Mouse (Mus musculus) gastrocnemius, postnatal 36 days (tissue): ENCODE results near the gene Srsf10. TPM values are rescaled to one million over a fixed set of nuclear protein-coding genes. Genes with fewer than 3 reads are reported as not detected.

Experiments used
- DNase-seq, 2 experiments: peaks; one replicate each; pipeline ENCODE4 v3.0.0; 2022
- intact Hi-C: fragments of 180-260 bp; cut with DNase I; formaldehyde crosslinking; loops from one replicate; pipeline ENCODE4 v1.15.1; 2025
- long read RNA-seq, 2 experiments: library from polyadenylated mRNA; stranded (forward); transcript quantifications; one replicate each; pipeline ENCODE4 v2.0.0; 2021
- total RNA-seq, 2 experiments: library from RNA; stranded (reverse); gene quantifications; 2 replicates each; pipeline ENCODE4 v1.2.3; 2021

Srsf10 gene
- 10 to 100 TPM; 23.7 to 23.9 TPM for total RNA-seq
- long read RNA-seq, experiment 1, transcript Srsf10-205 (6 exons, 3,754 nt), result major isoform, 7 of 26 reads
- long read RNA-seq, experiment 1, transcript Srsf10-204 (6 exons, 3,058 nt), result minor isoform, 5 of 26 reads
- long read RNA-seq, experiment 1, partial matches to known transcripts, result 1 of 26 reads
- long read RNA-seq, experiment 1, other reads (novel, unspliced or antisense), result 8 of 26 reads
- long read RNA-seq, experiment 2, transcript Srsf10-204 (6 exons, 3,058 nt), result major isoform, 5 of 21 reads
- long read RNA-seq, experiment 2, partial matches to known transcripts, result 2 of 21 reads
- long read RNA-seq, experiment 2, other reads (novel, unspliced or antisense), result 6 of 21 reads

DNA sequence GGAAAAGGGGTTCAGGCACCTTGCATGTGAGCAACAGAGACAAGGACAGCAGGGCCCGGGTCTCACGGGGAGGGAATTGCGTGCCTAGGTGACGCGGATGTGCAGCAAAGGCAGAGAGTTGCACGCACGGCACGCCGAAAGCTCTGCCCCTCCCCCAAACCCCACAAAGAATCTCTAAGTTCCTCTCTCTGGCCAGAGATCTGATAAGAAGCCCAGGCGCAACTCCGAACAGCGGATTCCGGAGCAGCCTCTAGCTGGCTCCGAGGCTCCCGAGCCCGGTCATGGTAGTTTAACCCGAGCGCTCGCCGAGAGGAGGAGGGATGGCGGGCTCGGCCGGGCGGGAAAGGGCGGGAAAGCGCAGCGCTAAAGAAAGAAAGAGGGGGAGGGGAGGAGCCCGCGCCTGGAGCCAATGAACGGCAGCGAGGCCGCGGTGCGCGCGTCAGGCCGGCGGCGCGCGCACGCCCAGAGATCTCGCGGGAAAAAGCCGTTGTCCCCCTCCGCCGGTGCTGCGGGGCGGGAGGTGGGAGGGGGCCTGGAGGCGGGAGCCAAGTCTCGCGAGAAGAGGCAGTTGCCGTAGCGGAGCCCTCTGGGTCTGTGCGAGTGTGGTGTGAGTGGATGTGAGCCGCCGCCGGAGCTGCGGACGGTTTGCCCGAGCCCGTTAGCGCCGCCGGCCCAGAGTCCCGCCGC is at the start of gene Srsf10:
Srsf10 (plus strand) TSS at position 212 of the 687 bp plus-strand sequence.
- intact Hi-C loops, result loop anchor here (2.0 kb wide), 1 partner anchor 17 kb away; the partner anchor contains the start of gene Pnrc2
- peak; percentile 88 to 94 for DNase-seq

DNA sequence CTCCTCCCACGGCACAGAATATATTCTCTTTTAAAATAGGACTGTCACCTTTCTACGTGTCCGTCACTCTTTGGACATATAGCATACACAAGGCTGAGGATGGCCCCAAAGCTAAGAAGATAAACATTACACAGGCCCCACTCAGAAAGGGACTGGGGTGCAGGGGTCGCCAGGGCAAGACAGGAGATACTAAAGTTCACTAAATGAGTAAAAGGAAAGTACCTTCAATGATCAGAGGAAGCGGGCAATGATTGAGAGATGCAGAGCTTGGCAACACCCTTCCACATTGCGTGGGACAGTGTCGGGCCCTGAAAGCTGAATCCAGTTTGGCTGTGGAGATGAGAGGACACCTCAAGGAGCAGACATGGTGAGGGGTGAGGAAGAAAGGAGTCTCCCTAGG is 40.7 kb upstream of the Srsf10 start:
- DNase-seq, result no peak
- intact Hi-C loops, result no loop called here

DNA sequence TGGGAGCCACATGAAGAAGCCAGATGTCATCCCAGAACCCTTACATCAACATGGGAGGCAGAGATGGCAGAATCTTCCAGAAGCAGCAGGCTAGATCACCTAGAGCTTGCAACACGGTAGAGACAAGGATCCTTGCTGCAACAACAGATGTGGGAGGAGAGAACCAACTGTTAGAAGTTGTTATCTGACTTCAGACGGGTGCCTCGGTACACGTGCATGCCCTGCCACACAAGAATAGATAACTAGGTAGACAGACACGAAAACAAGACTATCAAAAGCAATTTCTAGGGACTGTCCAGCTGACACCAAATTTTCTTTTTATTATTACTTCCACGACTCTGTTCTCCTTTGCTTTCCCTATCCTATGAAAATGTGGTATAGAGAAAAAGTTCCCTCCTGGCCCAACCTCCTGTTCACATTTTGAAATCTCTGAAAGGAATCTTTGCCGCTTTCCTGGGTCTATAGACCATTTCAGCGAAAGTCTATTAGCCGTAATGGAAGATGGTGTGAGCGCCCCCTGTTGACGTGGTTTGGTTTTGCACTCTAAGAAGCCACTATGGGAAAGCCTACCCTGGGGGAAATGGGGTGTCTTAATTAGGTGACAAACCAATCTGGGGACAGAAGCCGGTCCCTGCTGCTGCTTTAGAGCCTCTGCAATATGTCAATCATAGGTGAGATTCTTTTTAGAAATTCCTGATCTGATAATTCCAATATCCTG is 38.5 kb upstream of the Srsf10 start:
- no peak for DNase-seq
- intact Hi-C loops, result no loop called here

DNA sequence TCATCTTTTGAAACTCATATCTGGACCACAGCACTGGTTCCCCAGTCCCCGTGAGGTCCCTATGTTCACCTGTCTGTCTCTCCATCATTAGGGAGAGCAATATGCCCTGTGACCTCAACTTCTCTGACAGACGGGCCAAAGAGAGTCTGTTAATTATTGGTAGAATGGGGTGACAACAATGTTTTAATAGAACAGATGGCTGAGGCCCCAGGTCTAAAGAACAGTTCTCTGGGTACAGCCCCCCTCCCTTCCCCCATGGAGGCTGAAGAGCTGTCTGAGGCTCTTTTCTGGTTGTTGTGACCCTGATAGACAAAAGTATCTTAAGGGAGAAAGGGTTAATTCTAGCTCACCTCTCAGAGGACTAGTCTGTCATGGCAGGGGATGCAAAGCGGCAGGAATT is 37.2 kb upstream of the Srsf10 start:
- no peak for DNase-seq
- intact Hi-C loops, result no loop called here

DNA sequence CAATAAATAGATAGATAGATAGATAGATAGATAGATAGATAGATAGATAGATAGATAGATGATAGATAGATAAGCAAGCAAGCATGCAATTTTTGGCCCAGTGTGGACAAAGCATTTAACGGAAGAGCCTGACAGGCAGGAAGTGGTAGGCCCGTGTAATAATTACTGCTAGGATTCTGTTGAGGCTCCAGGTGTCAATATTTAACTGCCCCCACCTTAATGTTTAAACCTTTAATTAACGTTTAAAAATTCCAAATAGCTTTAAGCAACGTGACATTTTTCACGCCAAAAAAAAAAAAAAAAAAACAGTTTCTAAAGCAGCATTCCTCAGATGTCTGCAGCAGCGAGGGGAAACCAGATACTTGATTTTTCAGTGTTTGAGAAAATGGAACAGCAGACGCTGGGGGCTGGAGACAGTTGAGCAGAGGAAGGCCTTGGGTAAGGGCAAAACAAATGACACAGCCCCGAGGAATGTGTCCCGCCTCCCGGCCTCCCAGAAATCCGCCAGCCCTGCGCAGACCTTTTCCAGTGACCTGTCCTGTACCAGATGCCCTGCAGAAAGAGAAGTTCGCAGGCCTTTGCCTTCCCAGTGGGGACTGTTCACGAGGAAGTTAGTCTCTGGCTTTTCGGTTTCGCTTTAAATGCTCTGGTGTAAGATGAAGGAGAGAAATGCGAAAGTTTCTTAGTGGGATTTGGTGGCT is 35.6 kb upstream of the Srsf10 start:
- peak; percentile 46 for DNase-seq
- intact Hi-C loops, result no loop called here

DNA sequence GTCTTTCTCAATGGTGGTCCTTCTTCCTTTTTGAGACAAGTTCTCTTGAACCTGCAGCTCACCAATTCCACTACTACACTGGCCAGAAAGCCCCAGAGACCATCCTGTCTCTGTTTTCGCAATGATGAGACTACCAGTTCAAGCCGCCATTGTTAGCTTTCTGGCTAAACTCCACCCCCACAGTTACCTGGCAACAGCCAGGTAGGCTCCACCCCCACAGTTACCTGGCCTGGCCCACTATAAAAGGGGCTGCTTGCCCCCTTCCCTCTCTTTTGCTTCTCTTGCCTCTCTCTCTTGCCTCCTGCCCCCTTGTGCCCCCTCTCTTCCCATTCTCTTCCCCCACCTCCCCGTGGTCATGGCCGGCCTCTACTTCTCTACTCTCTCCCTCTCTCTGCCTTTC is 33.8 kb upstream of the Srsf10 start:
- intact Hi-C loops, result no loop called here
- no peak for DNase-seq

DNA sequence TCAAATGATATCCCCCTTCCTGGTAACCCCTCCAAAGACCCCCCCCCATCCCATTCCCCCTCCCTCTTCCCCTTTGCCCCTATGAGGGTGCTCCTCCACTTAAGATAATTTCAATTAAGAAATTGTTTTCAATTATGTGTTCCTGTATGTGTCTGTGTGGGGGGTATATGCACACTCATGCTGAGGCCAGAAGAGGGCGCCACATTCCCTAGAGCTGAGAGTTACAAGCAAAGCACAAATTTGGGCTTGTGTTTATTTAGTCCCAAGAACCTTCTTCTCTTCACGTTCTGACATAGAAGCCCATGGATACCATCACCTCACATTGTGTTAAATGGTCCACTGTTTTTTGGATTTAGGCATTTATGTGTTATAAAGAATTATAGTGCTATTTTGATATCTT is 32.2 kb upstream of the Srsf10 start:
- intact Hi-C loops, result no loop called here
- no peak for DNase-seq

DNA sequence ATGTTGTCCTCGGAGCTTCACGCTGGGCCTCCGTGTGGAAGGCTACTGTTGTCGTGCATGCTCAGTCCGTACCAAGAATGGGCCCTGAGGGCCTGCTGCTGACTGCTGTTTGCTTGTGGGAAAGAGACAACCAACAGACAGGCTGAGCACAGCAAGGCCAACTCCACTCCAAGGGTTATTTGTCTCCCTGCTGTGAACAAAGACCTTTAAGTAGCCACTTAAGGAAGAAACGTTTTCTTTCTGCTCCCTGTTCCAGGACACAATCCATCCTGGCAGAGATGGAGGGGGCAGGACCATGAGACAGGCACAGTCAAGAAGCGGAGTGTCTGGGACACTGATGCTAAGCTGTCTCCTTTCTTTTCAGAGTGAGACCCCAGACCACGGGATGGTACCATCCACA is 31.3 kb upstream of the Srsf10 start:
- intact Hi-C loops, result no loop called here
- DNase-seq, result no peak

DNA sequence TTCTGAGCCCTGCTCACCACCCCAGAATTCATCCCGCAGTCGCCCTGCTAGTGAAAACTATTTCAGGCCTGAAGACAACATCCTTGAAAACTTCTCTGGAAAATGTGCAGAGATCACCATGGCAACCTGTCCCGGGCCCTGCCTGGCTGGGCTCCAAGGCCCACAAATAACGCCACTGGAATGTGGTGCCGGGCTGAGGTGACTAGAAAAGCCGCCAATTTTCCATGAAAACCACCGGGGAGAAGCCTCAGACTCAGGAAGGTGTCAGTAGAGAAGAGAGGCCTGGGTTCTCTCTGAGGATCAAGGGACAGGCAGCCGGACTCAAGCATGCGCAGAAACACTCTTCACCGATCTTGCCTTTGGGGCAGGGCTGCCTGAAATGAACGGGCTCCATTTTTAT is 27.1 kb upstream of the Srsf10 start:
- intact Hi-C loops, result no loop called here

DNA sequence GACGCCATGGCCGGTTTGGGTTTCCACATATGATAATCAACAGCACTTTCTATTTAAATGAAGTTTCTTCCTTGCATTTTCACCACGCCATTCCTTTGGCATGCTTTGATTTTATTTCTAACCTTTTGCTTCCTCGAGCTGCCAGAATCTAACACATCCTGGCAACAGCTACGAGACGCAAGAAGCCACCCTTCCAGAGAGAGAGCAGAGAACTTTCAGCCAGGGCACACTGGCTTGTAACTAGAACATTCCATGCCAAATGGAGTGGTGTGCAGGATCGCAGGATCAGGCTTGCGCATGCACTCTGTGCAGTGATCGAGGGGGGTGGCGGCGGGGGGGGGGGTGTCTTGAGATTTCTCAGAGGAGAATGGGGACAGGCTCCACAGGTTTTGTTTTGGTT is 23.5 kb upstream of the Srsf10 start:
- DNase-seq, result no peak
- intact Hi-C loops, result no loop called here

More for the DNA sequence above, 27.1 kb upstream of the Srsf10 start:
- DNase-seq, result peak; percentile 59 to 66

DNA sequence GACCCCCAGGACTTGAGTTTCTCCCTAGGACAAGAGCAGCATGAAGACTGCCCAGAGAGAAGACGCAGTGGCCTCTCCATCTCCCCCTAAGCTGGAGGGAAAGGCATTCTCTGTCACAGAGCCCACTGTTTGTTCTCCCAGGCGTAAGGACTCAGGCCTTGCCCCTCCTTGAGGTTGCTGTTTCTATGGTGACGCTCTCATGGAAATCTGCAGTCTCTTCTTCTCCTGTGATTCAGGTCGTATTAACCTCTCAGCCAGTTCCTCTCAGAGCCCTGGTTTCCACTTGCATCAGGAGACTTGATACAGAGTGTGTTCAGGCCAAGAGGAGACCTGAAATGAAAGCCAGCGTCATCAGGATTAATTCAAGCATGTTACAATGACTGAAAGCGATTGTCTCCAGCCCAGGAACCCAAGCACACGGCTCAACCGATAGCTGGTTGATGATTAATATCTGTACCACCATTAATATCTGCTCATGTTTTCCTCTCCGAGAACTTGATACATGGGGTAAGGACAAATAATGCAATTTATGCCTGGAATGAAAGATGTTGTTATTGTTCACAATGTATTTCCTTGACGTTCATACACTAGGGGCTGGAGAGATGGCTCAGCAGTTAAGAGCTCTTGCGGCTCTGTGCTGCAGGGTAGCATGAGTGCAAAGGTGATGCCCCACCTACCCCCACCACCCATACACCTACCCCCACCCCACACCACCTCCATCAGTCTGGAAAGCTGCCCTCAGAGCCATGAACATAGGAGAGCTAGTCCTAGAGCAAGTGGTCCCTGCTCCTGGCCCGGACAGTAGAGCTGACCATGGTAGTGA is 22.0 kb upstream of the Srsf10 start:
- intact Hi-C loops, result no loop called here

DNA sequence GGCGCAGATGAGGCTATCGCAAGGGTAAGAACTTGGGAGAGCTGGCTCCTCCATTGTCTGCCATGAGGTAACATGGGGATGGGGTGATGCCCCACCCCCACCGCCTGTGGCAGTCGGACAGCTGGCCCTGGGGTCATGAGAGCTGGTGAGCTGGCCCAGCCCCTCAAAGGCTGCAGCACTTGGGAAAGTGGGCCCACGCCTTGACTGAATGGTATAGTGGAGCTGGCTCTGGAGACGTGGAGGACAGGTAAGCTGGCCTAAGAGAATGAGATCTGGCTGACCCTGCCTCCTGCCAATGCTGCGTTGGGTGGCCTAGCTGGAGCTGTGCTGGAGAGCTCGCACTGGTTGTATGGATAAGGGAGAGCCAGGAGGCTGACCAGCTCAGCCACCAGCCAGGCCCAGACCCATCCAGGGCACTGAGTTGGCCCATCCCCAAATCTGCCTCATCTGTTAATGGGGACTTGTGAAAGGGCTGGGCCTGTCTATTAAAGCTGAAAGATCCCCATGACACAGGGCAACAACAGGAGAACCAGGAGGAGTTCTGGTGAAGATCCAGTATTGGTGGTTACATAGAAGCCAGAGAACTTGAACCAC is 21.3 kb upstream of the Srsf10 start:
- intact Hi-C loops, result no loop called here
- DNase-seq, result no peak

More for the DNA sequence above, 22.0 kb upstream of the Srsf10 start:
- DNase-seq, result no peak

DNA sequence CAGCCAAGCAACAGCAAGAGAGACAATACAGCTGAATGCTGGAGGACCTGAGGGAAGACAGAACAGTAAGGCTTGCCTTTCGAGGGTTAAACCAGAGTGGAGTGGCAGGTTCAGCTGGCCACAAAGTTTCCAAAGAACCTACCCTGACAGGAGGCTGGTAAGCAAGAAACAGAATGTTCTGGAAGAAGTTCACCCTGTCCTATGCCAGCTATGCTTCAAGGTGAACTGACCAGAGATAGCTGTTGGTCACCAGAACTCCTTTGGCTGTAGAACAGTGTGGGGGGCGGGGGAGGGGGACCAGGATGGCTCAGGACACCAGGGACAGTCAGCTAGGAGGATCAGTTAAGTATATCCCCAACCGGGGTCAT is 16.6 kb upstream of the Srsf10 start:
- no peak for DNase-seq
- intact Hi-C loops, result no loop called here

DNA sequence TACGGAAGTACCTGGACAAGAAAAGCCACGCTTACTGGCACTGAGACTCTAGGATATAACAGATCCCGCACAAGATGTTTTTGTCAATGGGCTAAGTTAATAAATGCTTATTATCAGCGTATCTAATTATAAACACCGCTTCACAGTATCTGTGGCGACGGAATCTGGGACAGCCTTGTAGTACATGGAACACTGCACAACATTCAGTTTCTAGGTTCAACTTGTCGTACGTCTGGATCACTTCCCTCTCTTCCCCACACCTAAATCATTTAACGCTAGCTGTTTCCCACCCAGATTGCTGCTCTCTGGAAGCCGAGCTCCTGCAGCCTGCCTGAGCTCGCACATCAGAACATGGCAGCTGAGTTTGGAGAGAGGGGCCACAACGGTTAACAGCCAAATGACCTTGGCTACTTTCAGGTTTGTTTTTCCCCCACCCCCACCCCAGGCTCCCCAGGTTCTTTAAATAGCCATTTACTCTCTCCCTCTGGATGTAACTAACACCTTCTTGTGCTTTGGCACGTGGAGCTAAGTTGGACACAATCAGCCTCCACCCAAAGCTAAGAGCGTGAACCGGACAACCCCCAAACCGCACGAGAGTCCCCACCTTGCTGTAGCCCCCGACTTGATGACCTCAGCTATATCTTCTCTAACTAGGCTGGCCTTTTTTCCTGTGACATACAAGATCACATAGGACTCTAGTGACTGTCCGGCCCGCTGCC is 16.1 kb upstream of the Srsf10 start:
- intact Hi-C loops, result no loop called here
- no peak for DNase-seq

DNA sequence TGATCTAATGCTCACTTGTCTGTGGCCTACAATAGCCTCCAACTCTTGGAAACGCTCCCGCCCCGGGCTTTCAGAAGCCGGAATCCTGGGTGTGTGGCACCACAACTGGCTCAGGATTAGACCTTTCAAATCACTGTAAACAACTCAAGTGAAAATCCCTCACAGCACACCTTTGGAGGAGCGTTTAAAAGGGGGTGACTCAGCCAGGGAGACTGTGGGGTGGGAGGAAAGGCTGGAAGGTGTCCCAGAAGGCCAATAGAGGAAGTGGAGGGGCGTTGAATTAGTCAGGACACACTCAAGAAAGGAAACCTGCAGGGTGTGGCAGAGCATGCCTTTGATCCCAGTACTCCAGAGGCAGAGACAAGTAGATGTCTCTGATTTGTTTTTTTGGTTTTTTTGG is 11.1 kb upstream of the Srsf10 start:
- no peak for DNase-seq
- intact Hi-C loops, result no loop called here

DNA sequence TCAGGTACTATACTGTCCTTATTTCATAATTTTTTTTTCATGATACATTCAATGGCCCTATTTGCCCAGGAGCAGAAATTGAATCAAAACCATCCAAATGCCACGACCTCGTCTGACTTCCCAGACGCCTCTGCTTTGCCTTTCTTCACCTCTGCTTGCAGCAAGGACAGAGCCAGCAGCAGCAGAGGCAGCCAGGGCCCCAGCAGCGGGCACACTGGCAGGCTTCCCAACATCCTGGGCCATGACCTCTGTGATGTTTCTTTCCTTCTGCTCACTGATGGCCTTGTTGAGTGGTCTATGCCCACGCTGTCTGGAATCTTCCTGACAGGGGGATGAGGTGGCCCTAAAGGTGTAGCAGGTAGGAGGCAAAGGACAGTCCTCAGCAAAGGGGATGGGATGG is 8.0 kb upstream of the Srsf10 start:
- intact Hi-C loops, result no loop called here
- DNase-seq, result no peak

DNA sequence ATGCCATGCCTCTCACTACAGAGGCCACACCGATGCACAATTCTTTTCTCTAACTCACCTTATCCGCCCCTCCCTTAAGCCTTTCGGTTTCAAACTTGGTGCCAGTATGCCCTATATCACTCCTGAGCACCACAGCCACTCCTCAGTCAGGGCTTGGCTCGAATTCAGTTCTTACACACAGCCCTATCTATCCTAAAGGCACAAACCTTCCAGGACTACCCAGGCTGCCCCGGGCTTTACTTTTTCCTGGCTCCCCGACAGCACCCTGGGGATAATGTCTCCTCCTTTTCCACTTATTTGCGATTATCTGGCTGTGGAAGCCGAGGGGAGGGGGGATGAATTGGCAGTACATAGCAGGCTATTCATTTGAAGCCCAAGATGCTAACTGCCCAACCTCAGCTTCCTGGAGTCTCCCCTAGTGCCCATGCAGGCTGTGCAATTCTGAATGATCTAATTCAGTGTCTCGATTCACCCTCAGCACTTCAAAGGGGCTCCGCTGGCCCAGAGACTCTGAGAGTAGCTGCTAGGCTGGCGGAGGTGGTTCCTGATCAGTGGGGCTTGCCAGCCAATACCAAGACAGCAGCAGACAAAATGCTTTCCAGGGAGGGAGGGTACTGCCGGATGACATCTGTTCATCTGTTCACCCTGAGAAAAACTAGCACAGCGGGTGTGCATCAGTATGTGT is 5.0 kb upstream of the Srsf10 start:
- DNase-seq, result no peak

DNA sequence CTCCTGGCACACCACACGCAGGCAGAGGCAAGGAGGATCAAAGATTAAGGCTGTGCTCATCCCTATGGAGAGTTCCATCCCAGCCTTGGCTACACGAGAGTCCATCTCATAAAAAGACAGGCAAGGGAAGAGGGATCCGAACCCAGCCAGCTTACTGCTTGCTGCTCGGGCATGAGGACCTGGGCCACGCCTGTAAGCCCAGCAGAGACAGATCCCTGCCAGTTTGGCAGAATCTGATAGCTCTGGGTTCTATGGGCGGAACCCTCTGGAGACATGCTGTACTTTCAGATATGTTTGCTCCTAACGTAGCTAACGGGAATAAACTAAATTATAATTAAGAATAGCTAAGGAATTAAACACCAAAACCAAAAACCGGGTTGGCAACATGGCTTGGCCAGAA is 3.6 kb upstream of the Srsf10 start:
- DNase-seq, result no peak
- intact Hi-C loops, result no loop called here

More for the DNA sequence above, 5.0 kb upstream of the Srsf10 start:
- intact Hi-C loops, result no loop called here
